Mouse (Mus musculus): Measurements from ENCODE around the gene Dnajc2. TPM values are rescaled to one million over a fixed set of nuclear protein-coding genes. Genes with fewer than 3 reads are reported as not detected.

The Dnajc2 gene
- total RNA-seq (2014; rRNA removed) (8.7 and 10.6 TPM in 2 replicates), polyA plus RNA-seq (2012; rRNA removed) (4.9 and 7.0 TPM in 2 replicates)

- Histone ChIP-seq H3K4me1 (ENCODE audit: control insufficient read depth, insufficient read depth, low read length) (peaks cover 16% of the 10 kb centered on the region), H3K27me3 (ENCODE audit: control insufficient read depth, insufficient read depth, low read length) (no peaks in the 10 kb centered on the region), H3K36me3 (ENCODE audit: control insufficient read depth, insufficient read depth, low read length) (peaks cover 19% of the 10 kb centered on the region; the same call in 1 of the 2 replicates), H3K9ac (ENCODE audit: low read depth, low read length) (peak within 1 kb of the TSS; percentile 96), H3K27ac (replicated peaks; ENCODE audit: insufficient read depth, low read depth, low read length) (peak within 1 kb of the TSS; percentile 48; the same call in 1 of the 2 replicates), H3K4me3 (ENCODE audit: insufficient read depth, low read depth, low read length) (peak within 1 kb of the TSS; percentile 99), H3K79me2 (ENCODE audit: control insufficient read depth, insufficient read depth, low read length) (peaks cover 23% of the 10 kb centered on the region; the same call in 1 of the 2 replicates)
- TF ChIP-seq POLR2A (IDR thresholded peaks at IDR 0.05; ENCODE audit: extremely low read depth, insufficient read depth, low read length) (no peak), CTCF (IDR thresholded peaks at IDR 0.05; ENCODE audit: low read depth, low read length) (no peak)
- DNase-seq (ENCODE audit: extremely low read depth, low read depth, low spot score), result peak; percentile 78
- under 1% methylated on average over 37 of the region's 37 CpGs for WGBS
These were observed at the start of gene Dnajc2, which contains the start of gene Psmc2 for GRCm38 (mm10) chr5:21785053-21785452. TSS of gene Dnajc2 (minus strand) at chr5:21785251. TSS of gene Psmc2 (plus strand) at chr5:21785283.

- no peak for DNase-seq (ENCODE audit: extremely low read depth, low read depth, low spot score)
- 80% methylated on average over 3 of the region's 3 CpGs for WGBS
- H3K79me2 ChIP-seq (ENCODE audit: control insufficient read depth, insufficient read depth, low read length), result no peaks in the 10 kb centered on the region
- H3K36me3 ChIP-seq (ENCODE audit: control insufficient read depth, insufficient read depth, low read length), result no peaks in the 10 kb centered on the region
- TF ChIP-seq CTCF (IDR thresholded peaks at IDR 0.05; ENCODE audit: low read depth, low read length), result no peak
- no peak for TF ChIP-seq POLR2A (IDR thresholded peaks at IDR 0.05; ENCODE audit: extremely low read depth, insufficient read depth, low read length)
- H3K4me1 ChIP-seq (ENCODE audit: control insufficient read depth, insufficient read depth, low read length), result no peaks in the 10 kb centered on the region
- H3K4me3 ChIP-seq (ENCODE audit: insufficient read depth, low read depth, low read length), result no peak overlapping the region
- H3K27me3 ChIP-seq (ENCODE audit: control insufficient read depth, insufficient read depth, low read length), result no peaks in the 10 kb centered on the region
- H3K9ac ChIP-seq (ENCODE audit: low read depth, low read length), result no peak overlapping the region
- no peak overlapping the region for H3K27ac ChIP-seq (replicated peaks; ENCODE audit: insufficient read depth, low read depth, low read length)
These were observed 46.7 kb upstream of the Dnajc2 start for GRCm38 (mm10) chr5:21831761-21832160.

- no peak for DNase-seq (ENCODE audit: extremely low read depth, low read depth, low spot score)
- WGBS, result 73% methylated on average over 4 of the region's 4 CpGs
- Histone ChIP-seq H3K79me2 (ENCODE audit: control insufficient read depth, insufficient read depth, low read length) (no peaks in the 10 kb centered on the region), H3K36me3 (ENCODE audit: control insufficient read depth, insufficient read depth, low read length) (no peaks in the 10 kb centered on the region), H3K9ac (ENCODE audit: low read depth, low read length) (no peak overlapping the region), H3K4me1 (ENCODE audit: control insufficient read depth, insufficient read depth, low read length) (no peaks in the 10 kb centered on the region), H3K4me3 (ENCODE audit: insufficient read depth, low read depth, low read length) (no peak overlapping the region), H3K27me3 (ENCODE audit: control insufficient read depth, insufficient read depth, low read length) (no peaks in the 10 kb centered on the region), H3K27ac (replicated peaks; ENCODE audit: insufficient read depth, low read depth, low read length) (no peak overlapping the region)
- TF ChIP-seq POLR2A (IDR thresholded peaks at IDR 0.05; ENCODE audit: extremely low read depth, insufficient read depth, low read length) (no peak), CTCF (IDR thresholded peaks at IDR 0.05; ENCODE audit: low read depth, low read length) (no peak)
These were observed 43.8 kb upstream of the Dnajc2 start for GRCm38 (mm10) chr5:21828855-21829254.

- no peak overlapping the region for H3K4me3 ChIP-seq (ENCODE audit: insufficient read depth, low read depth, low read length)
- H3K27ac ChIP-seq (replicated peaks; ENCODE audit: insufficient read depth, low read depth, low read length), result no peak overlapping the region
- H3K4me1 ChIP-seq (ENCODE audit: control insufficient read depth, insufficient read depth, low read length), result no peaks in the 10 kb centered on the region
- H3K79me2 ChIP-seq (ENCODE audit: control insufficient read depth, insufficient read depth, low read length), result no peaks in the 10 kb centered on the region
- TF ChIP-seq CTCF (IDR thresholded peaks at IDR 0.05; ENCODE audit: low read depth, low read length) (no peak), POLR2A (IDR thresholded peaks at IDR 0.05; ENCODE audit: extremely low read depth, insufficient read depth, low read length) (no peak)
- no peaks in the 10 kb centered on the region for H3K27me3 ChIP-seq (ENCODE audit: control insufficient read depth, insufficient read depth, low read length)
- WGBS, result 23% methylated on average over 6 of the region's 6 CpGs
- no peak for DNase-seq (ENCODE audit: extremely low read depth, low read depth, low spot score)
- no peak overlapping the region for H3K9ac ChIP-seq (ENCODE audit: low read depth, low read length)
- no peaks in the 10 kb centered on the region for H3K36me3 ChIP-seq (ENCODE audit: control insufficient read depth, insufficient read depth, low read length)
These were observed 42.6 kb upstream of the Dnajc2 start for GRCm38 (mm10) chr5:21827643-21828042.

GRCm38 (mm10) chr5:21826370-21826769 is 41.3 kb upstream of the Dnajc2 start:
- H3K36me3 ChIP-seq (ENCODE audit: control insufficient read depth, insufficient read depth, low read length), result no peaks in the 10 kb centered on the region
- H3K4me3 ChIP-seq (ENCODE audit: insufficient read depth, low read depth, low read length), result no peak overlapping the region
- WGBS, result 89% methylated on average over 7 of the region's 7 CpGs
- H3K27ac ChIP-seq (replicated peaks; ENCODE audit: insufficient read depth, low read depth, low read length), result no peak overlapping the region
- no peak overlapping the region for H3K9ac ChIP-seq (ENCODE audit: low read depth, low read length)
- TF ChIP-seq POLR2A (IDR thresholded peaks at IDR 0.05; ENCODE audit: extremely low read depth, insufficient read depth, low read length) (no peak), CTCF (IDR thresholded peaks at IDR 0.05; ENCODE audit: low read depth, low read length) (no peak)
- DNase-seq (ENCODE audit: extremely low read depth, low read depth, low spot score), result no peak
- no peaks in the 10 kb centered on the region for H3K79me2 ChIP-seq (ENCODE audit: control insufficient read depth, insufficient read depth, low read length)
- H3K4me1 ChIP-seq (ENCODE audit: control insufficient read depth, insufficient read depth, low read length), result no peaks in the 10 kb centered on the region
- no peaks in the 10 kb centered on the region for H3K27me3 ChIP-seq (ENCODE audit: control insufficient read depth, insufficient read depth, low read length)

GRCm38 (mm10) chr5:21813994-21814393 is 28.9 kb upstream of the Dnajc2 start:
- Histone ChIP-seq H3K36me3 (ENCODE audit: control insufficient read depth, insufficient read depth, low read length) (no peaks in the 10 kb centered on the region), H3K27ac (replicated peaks; ENCODE audit: insufficient read depth, low read depth, low read length) (no peak overlapping the region), H3K79me2 (ENCODE audit: control insufficient read depth, insufficient read depth, low read length) (no peaks in the 10 kb centered on the region), H3K9ac (ENCODE audit: low read depth, low read length) (no peak overlapping the region), H3K4me1 (ENCODE audit: control insufficient read depth, insufficient read depth, low read length) (no peaks in the 10 kb centered on the region), H3K27me3 (ENCODE audit: control insufficient read depth, insufficient read depth, low read length) (no peaks in the 10 kb centered on the region), H3K4me3 (ENCODE audit: insufficient read depth, low read depth, low read length) (no peak overlapping the region)
- peak; percentile 19 for DNase-seq (ENCODE audit: extremely low read depth, low read depth, low spot score)
- TF ChIP-seq CTCF (IDR thresholded peaks at IDR 0.05; ENCODE audit: low read depth, low read length) (peak; percentile 52), POLR2A (IDR thresholded peaks at IDR 0.05; ENCODE audit: extremely low read depth, insufficient read depth, low read length) (no peak)
- WGBS, result 76% methylated on average over 1 of the region's 1 CpGs

All from liver, adult 2 months (tissue).